Mouse (Mus musculus): ENCODE measurements around the gene Gm12184. TPM values are rescaled to one million over a fixed set of nuclear protein-coding genes. Genes with fewer than 3 reads are reported as not detected.
A peak's percentile ranks its signal among the peaks of the same experiment; 100 is the strongest.

The Gm12184 gene
- polyA plus RNA-seq, 1 experiment from 2014 or later: 3.6 TPM

- no peaks in the 10 kb centered on the region for H3K27me3 ChIP-seq
- ATAC-seq (ENCODE audit: insufficient number of reproducible peaks, insufficient read depth, low FRiP score, low TSS enrichment, low read depth): no peak
- no peaks in the 10 kb centered on the region for H3K9me3 ChIP-seq
- no peaks in the 10 kb centered on the region for H3K36me3 ChIP-seq
- H3K4me3 ChIP-seq: no peak overlapping the region
- H3K9ac ChIP-seq: no peak overlapping the region
- no peak overlapping the region for H3K4me2 ChIP-seq
- peaks cover 3% of the 10 kb centered on the region; the same call in 1 of the 2 replicates for H3K4me1 ChIP-seq
- WGBS: 46% methylated on average over 9 of the region's 9 CpGs
- H3K27ac ChIP-seq: no peak overlapping the region
Measured at GRCm38 (mm10) chr11:48776664-48777063, 49.8 kb downstream of the Gm12184 start.

DNA sequence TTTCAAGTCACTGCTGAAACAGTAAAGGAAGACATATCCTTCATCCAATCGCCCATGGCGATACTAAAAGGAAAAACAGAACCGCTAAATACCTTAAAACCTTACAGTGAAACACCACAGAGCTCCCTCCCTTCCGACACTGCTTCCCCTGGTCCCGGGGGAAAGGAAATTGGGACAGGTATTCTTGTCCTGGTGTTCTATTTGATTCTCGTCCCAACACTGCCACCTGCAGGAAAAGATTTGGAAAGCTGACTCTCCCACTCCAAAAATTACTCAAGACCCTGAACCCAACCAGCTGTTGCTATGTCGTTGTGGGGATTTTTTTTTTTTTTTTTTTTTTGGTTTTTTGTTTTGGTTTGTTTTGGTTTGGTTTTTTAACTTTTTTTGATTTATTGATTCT, 51.0 kb downstream of the Gm12184 start:
- Histone ChIP-seq H3K4me1 (peaks cover 3% of the 10 kb centered on the region; the same call in 1 of the 2 replicates), H3K4me3 (no peak overlapping the region; the same call in 1 of the 2 replicates), H3K27me3 (no peaks in the 10 kb centered on the region), H3K27ac (no peak overlapping the region), H3K9ac (no peak overlapping the region), H3K9me3 (no peaks in the 10 kb centered on the region), H3K36me3 (no peaks in the 10 kb centered on the region), H3K4me2 (peak overlapping the region; percentile 36)
- ATAC-seq (ENCODE audit: insufficient number of reproducible peaks, insufficient read depth, low FRiP score, low TSS enrichment, low read depth): no peak
- 1% methylated on average over 7 of the region's 7 CpGs for WGBS

Other genes with a start within 250 kb of the Gm12184 start
- 729 and 806 TPM in 2 replicates for gene Rack1, start 26.3 kb downstream of the Gm12184 start, polyA plus RNA-seq (2015; fragmentation: Nextera tagmentation; extraction: Ambion mirVana)
- 8.3 and 8.7 TPM in 2 replicates for gene Trim41, start 9.3 kb downstream of the Gm12184 start, polyA plus RNA-seq (2015; fragmentation: Nextera tagmentation; extraction: Ambion mirVana)
- gene Trim7, start 515 bp downstream of the Gm12184 start, polyA plus RNA-seq (2015; fragmentation: Nextera tagmentation; extraction: Ambion mirVana): 1.0 and 1.1 TPM in 2 replicates
- 3.9 and 4.3 TPM in 2 replicates for gene Irgm1, start 45.0 kb upstream of the Gm12184 start, polyA plus RNA-seq (2015; fragmentation: Nextera tagmentation; extraction: Ambion mirVana)
- gene Gm5431, start 75.6 kb upstream of the Gm12184 start, polyA plus RNA-seq (2015; fragmentation: Nextera tagmentation; extraction: Ambion mirVana): 0.23 and 0.28 TPM in 2 replicates
- gene Psme2b, start 119.5 kb upstream of the Gm12184 start, polyA plus RNA-seq (2015; fragmentation: Nextera tagmentation; extraction: Ambion mirVana): 2.1 and 9.1 TPM in 2 replicates
- gene Olfr56, start 152.2 kb upstream of the Gm12184 start, polyA plus RNA-seq (2015; fragmentation: Nextera tagmentation; extraction: Ambion mirVana): not detected in 2 replicates
- gene 9930111J21Rik1, start 152.7 kb upstream of the Gm12184 start, polyA plus RNA-seq (2015; fragmentation: Nextera tagmentation; extraction: Ambion mirVana): 0.29 and 0.48 TPM in 2 replicates
- gene Gm12185, start 165.6 kb upstream of the Gm12184 start, polyA plus RNA-seq (2015; fragmentation: Nextera tagmentation; extraction: Ambion mirVana): 0.07 TPM in 1 of 2 replicates, not detected in the other
- gene Tgtp1, start 167.5 kb upstream of the Gm12184 start, polyA plus RNA-seq (2015; fragmentation: Nextera tagmentation; extraction: Ambion mirVana): not detected in 2 replicates
- 0.20 and 0.61 TPM in 2 replicates for gene 9930111J21Rik2, start 224.6 kb upstream of the Gm12184 start, polyA plus RNA-seq (2015; fragmentation: Nextera tagmentation; extraction: Ambion mirVana)
- 0.11 and 0.30 TPM in 2 replicates for gene Tgtp2, start 237.6 kb upstream of the Gm12184 start, polyA plus RNA-seq (2015; fragmentation: Nextera tagmentation; extraction: Ambion mirVana)
- gene Ifi47, start 249.9 kb upstream of the Gm12184 start, polyA plus RNA-seq (2015; fragmentation: Nextera tagmentation; extraction: Ambion mirVana): 0.72 and 1.8 TPM in 2 replicates

All from embryonic facial prominence, embryonic 13.5 days (tissue).